Mouse (Mus musculus): ENCODE data around the gene Ccdc162.

Gene Ccdc162

GRCm38 (mm10) chr10:41490518-41490873 lies 225.9 kb downstream of the Ccdc162 start:
- no peak for DNase-seq (ENCODE audit: extremely low read depth, insufficient read length, low spot score)

GRCm38 (mm10) chr10:41489708-41490517 lies 226.5 kb downstream of the Ccdc162 start, which contains the start of the genes Smpd2 and Ppil6:
TSS of gene Smpd2 (minus strand) at chr10:41490369.
TSS of gene Ppil6 (plus strand) at chr10:41490439.
- DNase-seq (ENCODE audit: extremely low read depth, insufficient read length, low spot score), result peak; percentile 89

GRCm38 (mm10) chr10:41489294-41489693 lies 227.1 kb downstream of the Ccdc162 start:
- DNase-seq (ENCODE audit: extremely low read depth, insufficient read length, low spot score), result no peak

- no peak for DNase-seq (ENCODE audit: extremely low read depth, insufficient read length, low spot score)
Measured at GRCm38 (mm10) chr10:41488877-41489276, 227.6 kb downstream of the Ccdc162 start.

All from 3134 (cell line).